Mouse (Mus musculus) left cerebral cortex, adult 2 months (tissue): ENCODE measurements around the gene Gpr61. TPM values are rescaled to one million over a fixed set of nuclear protein-coding genes. Genes with fewer than 3 reads are reported as not detected.
A peak's percentile ranks its signal among the peaks of the same experiment; 100 is the strongest.

Experiments used
- DNase-seq, 2 experiments: peaks; one replicate each; pipeline ENCODE4 v3.0.0; 2021 to 2022; ENCODE audit warnings: low spot score in 2 of 2, mixed read lengths in 1 of 2; ENCODE audit errors: extremely low spot score in 1 of 2
- H3K27ac ChIP-seq: fragments of 200-600 bp; 2 replicates; pipeline ENCODE4 v1.8.1; 2022
- H3K4me3 ChIP-seq: fragments of 200-600 bp; 2 replicates; pipeline ENCODE4 v1.8.1; 2022
- CTCF ChIP-seq: fragments of 200-600 bp; IDR thresholded peaks from 2 replicates; pipeline ENCODE4 v1.8.1; 2022; ENCODE audit warnings: antibody characterized with exemption, mild to moderate bottlenecking, moderate library complexity
- intact Hi-C: fragments of 180-260 bp; cut with DNase I; formaldehyde crosslinking; loops from one replicate; pipeline ENCODE4 v1.15.1; 2025
- total RNA-seq, 2 experiments: library from RNA; stranded (reverse); gene quantifications; 2 replicates each; pipeline ENCODE4 v1.2.3; 2021

Gpr61 gene
- total RNA-seq, 2 experiments from 2014 or later = 17.0 to 19.0 TPM

GRCm38 (mm10) chr3:108189897-108190296 lies 35.2 kb upstream of the Gpr61 start:
- peak overlapping the region; percentile 64 for H3K27ac ChIP-seq
- TF ChIP-seq CTCF = no peak
- peak overlapping the region; percentile 21 for H3K4me3 ChIP-seq
- peak in 1 of 2 experiments; percentile 6 for DNase-seq
- intact Hi-C loops = no loop called here

GRCm38 (mm10) chr3:108188716-108189490 lies 34.2 kb upstream of the Gpr61 start:
- TF ChIP-seq CTCF = no peak
- H3K27ac ChIP-seq = peak overlapping the region; percentile 64
- intact Hi-C loops = no loop called here
- peak in 1 of 2 experiments; percentile 11 for DNase-seq
- peak overlapping the region; percentile 21 for H3K4me3 ChIP-seq

DNA sequence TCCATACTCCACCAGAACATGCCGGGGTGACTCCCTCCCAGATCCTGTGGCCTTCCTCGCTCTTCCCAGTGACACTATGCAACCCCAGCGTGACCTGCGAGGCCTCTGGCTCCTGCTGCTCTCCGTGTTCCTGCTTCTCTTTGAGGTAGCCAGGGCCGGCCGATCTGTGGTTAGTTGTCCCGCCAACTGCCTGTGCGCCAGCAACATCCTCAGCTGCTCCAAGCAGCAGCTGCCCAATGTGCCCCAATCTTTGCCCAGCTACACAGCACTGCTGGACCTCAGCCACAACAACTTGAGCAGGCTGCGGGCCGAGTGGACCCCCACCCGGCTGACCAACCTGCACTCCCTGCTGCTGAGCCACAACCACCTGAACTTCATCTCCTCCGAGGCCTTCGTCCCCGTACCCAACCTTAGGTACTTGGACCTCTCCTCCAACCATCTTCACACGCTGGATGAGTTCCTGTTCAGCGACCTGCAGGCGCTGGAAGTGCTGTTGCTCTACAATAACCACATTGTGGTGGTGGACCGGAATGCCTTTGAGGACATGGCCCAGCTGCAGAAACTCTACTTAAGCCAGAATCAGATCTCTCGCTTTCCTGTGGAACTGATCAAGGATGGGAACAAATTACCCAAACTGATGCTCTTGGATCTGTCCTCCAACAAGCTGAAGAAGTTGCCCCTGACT lies 32.6 kb upstream of the Gpr61 start:
- Histone ChIP-seq H3K4me3 (peak overlapping the region; percentile 79), H3K27ac (peak overlapping the region; percentile 84; the same call in 1 of the 2 replicates)
- intact Hi-C loops = loop anchor here (2.0 kb wide), 1 partner anchor 24 kb away; the partner anchor contains the start of gene Atxn7l2
- no peak for TF ChIP-seq CTCF
- no peak for DNase-seq

GRCm38 (mm10) chr3:108186098-108187047 lies 31.7 kb upstream of the Gpr61 start, which contains the start of gene Amigo1:
Gene Amigo1 (plus strand): TSS chr3:108186335.
- peak in 1 of 2 experiments; percentile 64 for DNase-seq
- Histone ChIP-seq H3K27ac (peak within 1 kb of the TSS; percentile 84), H3K4me3 (peak within 1 kb of the TSS; percentile 79)
- no peak for TF ChIP-seq CTCF
- intact Hi-C loops = loop anchor here (2.0 kb wide), 1 partner anchor 24 kb away; the partner anchor contains the start of gene Atxn7l2

DNA sequence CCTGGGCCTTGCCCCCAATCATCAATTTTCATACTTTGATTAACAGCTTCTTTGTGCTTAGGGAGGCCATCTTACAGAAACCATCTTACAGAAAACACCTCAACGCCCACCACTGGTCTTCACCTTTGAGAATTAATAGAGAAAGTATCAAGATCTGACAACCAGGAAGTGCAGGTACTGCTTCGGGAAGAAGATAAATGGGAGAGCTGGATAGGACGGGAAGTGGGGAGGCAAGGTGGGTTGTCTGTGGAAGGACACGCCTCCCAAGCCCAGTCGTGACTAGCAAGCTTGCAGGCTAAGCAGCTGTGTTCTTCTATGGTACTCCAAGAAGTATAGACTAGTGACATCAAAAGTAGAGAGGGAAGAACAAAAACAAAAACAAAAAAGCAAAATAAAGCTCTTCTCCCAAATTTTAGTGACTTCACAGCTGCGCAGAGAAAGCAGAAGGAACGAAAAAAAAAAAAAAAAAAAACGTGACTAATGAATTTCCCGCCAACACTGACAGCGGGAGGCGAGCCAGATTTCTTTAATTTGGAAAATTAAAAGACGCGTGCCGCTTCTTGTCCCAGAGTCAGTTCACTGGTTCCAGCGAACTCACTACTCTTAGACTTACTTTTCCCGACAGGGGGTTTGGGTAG lies 30.9 kb upstream of the Gpr61 start:
- TF ChIP-seq CTCF = no peak
- no peak for DNase-seq
- H3K4me3 ChIP-seq = peak overlapping the region; percentile 79
- intact Hi-C loops = loop anchor here (2.0 kb wide), 1 partner anchor 25 kb away; the partner anchor contains the start of gene Atxn7l2
- 0 out of 2 replicates have a peak overlapping the region, but pooled peaks have one; percentile 50 for H3K27ac ChIP-seq

DNA sequence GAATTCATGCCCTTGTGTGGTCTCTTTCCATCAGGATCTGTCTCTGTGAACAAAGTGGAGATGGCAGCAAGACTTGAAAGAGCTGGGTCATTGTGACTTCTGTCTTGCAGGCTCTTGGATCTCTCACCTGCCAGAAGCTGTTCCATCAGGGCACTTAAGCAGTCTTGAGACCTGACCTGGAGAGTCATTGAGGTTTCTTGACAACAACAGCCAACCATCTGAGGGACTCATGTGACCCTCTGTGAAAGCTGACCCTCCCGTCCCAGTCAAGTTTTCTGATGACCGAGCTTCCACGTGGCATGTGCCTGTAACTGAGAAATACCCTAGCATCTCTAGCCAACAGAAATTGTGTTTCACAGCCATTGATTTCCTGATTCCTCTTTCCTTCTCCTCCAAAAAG lies 30.1 kb upstream of the Gpr61 start:
- intact Hi-C loops = no loop called here
- H3K4me3 ChIP-seq = no peak overlapping the region
- no peak overlapping the region for H3K27ac ChIP-seq
- no peak for DNase-seq
- no peak for TF ChIP-seq CTCF

DNA sequence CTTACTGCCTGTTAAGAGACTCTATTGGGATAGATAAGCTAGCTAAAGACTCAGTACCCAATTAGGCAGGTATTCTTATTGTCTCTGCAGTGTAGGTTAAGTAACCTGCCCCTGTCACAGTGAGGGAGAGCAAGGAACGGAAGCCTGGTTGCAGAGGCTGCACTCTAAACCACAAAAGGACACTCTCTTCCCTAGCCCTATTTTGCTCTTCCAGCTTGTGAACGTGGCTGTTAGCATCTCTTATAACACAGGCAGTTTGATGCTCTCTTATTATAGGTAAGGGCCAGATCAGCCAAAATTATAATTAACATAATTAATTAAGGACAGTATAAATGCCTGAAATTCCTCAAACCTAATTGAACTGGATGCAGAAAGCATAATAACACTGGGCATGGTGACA lies 25.8 kb upstream of the Gpr61 start:
- DNase-seq = no peak
- intact Hi-C loops = no loop called here
- no peak overlapping the region for H3K27ac ChIP-seq
- no peak overlapping the region for H3K4me3 ChIP-seq
- no peak for TF ChIP-seq CTCF

DNA sequence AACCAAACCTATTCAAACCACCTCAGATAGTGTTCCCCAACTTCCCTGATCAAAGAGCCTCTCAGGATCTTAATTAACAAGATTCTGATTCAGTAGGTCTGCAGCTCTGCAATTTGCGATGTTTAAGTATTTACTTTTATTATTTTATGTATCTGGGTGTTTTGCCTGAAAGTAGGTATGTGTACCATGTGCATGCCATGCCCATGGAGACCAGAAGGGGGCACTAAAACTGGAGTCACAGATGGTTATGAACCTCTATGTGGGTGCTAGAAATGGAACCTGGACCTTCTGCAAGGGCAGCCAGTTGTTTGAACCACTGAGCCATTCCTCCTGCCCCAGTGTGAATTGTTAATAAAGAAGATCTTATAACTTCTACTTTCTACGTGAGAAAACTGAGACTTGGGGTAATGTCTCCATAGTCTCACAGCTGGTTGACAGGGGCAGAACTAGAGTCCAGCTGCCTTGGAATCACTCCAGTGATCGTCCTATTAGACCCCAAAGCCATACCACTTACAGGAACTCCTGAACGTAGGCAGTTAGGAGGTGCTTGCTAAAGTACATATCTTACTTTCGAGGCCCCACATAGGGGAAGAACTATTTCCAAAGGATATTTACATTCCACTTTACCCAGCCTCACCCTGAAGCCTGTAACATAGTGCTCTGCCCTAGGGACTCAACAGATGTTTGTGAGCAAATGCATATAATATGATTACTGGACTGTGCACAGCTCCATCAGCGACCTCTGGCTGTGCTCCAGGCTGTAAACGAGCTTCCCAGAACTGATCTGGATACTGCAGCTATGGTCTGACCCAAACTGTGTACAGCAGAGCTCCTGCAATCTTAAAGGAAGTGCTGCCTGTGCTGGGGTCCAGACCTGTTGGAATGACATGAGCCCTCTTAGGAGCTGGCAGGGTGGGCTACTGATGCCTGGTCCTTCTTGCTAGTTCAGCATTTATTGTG lies 24.4 kb upstream of the Gpr61 start:
- no peak for DNase-seq
- TF ChIP-seq CTCF = peak; percentile 14
- H3K4me3 ChIP-seq = no peak overlapping the region
- H3K27ac ChIP-seq = no peak overlapping the region
- intact Hi-C loops = no loop called here

DNA sequence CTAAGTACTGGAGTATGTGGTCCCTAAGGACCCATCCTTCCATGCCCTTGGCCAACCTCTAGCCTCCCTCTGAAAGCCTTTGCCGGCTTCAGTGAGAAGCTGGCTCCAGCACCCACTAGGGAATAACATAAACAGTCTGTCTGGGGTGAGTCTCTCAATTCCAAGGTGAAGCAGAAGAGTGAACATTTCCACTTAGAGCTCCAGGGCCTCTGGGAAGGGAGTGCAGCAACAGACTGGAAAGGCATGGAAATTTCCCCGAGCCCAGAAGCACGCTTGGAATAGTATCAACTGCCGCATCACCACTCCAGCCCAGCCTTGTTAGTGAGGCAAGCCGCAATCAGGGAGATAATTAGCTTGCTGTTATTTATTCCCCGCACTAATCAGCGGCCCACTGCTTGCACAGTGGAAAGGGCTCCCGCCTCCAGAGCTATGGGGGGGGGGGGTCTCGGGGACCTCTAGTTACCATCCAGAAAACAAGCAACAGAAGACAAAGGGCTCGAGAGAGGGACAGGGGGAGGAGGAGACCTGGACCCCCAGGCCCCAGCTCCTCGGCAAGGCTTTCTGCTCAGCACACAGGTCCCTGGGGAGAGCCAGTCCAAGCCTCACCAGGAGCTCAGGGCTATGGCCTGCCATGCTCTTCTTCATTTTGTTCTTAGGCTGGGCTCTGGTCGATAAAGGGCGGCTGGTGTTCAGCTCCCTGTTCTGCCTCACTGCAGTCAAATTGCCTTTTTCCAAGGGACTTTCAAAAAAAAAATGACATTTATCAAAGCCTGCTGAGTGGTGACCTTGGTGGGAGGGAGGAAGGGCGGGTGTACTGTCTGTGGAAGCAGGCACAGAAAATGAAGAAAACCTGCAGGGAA lies 20.2 kb upstream of the Gpr61 start:
- peak; percentile 69 to 73 for DNase-seq
- peak overlapping the region; percentile 78 for H3K27ac ChIP-seq
- intact Hi-C loops = no loop called here
- no peak for TF ChIP-seq CTCF
- H3K4me3 ChIP-seq = no peak overlapping the region
